8 mouse cellular contexts compared by ENCODE assay signal in the genomic region with DNA sequence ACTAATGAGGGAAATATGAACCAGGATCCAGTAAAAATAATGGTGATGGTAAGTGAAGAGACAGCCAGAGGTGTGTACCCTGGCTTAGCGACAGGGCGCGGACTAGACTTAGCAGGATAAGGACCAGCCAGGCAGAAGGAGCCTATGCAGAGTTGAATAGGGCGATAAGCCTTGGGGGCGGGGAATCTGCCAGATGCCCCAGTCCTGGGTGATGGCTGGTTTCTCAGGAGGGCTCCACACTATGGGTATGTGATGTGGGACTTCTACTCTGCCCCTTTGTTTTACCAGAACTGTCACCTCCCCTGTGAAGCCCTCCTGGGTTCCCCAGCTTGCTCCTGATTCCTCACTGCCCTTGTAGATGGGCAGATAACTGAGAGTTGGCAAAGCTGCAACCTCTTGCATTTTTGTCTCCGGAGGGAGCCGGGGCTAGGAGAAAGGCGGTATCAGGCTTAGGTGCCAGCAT. TPM values are rescaled to one million over a fixed set of nuclear protein-coding genes. Genes with fewer than 3 reads are reported as not detected.
DNase-seq lines count a peak whose midpoint lies in the region; ATAC-seq lines count a peak whose summit lies in the region.

No protein-coding gene starts in this region.

- H3K4me3 ChIP-seq in heart, embryonic 13.5 days: no peak overlapping the region
- H3K4me3 ChIP-seq in intestine, embryonic 16.5 days (ENCODE audit: low read length): no peak overlapping the region
- H3K4me3 ChIP-seq in midbrain, embryonic 15.5 days: no peak overlapping the region

- peak overlapping the region; percentile 46 for H3K4me2 ChIP-seq in heart, embryonic 13.5 days
- H3K4me2 ChIP-seq in intestine, embryonic 16.5 days (ENCODE audit: low read depth, low read length): no peak overlapping the region; the same call in 1 of the 2 replicates
- no peak overlapping the region for H3K4me2 ChIP-seq in midbrain, embryonic 15.5 days

- no peaks in the 10 kb centered on the region for H3K9me3 ChIP-seq in heart, embryonic 13.5 days
- no peaks in the 10 kb centered on the region for H3K9me3 ChIP-seq in intestine, embryonic 16.5 days (ENCODE audit: control insufficient read depth, low read length)
- no peaks in the 10 kb centered on the region for H3K9me3 ChIP-seq in midbrain, embryonic 15.5 days

- H3K27ac ChIP-seq in heart, embryonic 13.5 days (replicated peaks): no peak overlapping the region
- no peak overlapping the region for H3K27ac ChIP-seq in intestine, embryonic 16.5 days (ENCODE audit: low read length)
- 0 out of 2 replicates have a peak overlapping the region, but pooled peaks have one; percentile 39 for H3K27ac ChIP-seq in midbrain, embryonic 15.5 days

- H3K9ac ChIP-seq in heart, embryonic 13.5 days: peak overlapping the region; percentile 51; the same call in 1 of the 2 replicates
- H3K9ac ChIP-seq in intestine, embryonic 16.5 days (ENCODE audit: low read depth, low read length): no peak overlapping the region
- no peak overlapping the region for H3K9ac ChIP-seq in midbrain, embryonic 15.5 days

- no peak for DNase-seq in heart, postnatal 4 days
- DNase-seq in MN1 (ENCODE audit: low spot score): peak; percentile 67
- no peak for DNase-seq in gastrocnemius, adult 18-20 months (ENCODE audit: low spot score)
- no peak for DNase-seq in embryo, embryonic 11 days

- peaks cover 64% of the 10 kb centered on the region for H3K27me3 ChIP-seq in heart, embryonic 13.5 days (replicated peaks)
- H3K27me3 ChIP-seq in intestine, embryonic 16.5 days (replicated peaks; ENCODE audit: control insufficient read depth, insufficient read depth, low read length): no peaks in the 10 kb centered on the region
- no peaks in the 10 kb centered on the region for H3K27me3 ChIP-seq in midbrain, embryonic 15.5 days (replicated peaks)

- 18% methylated on average over 8 of the region's 8 CpGs for WGBS in heart, embryonic 13.5 days
- 45% methylated on average over 8 of the region's 8 CpGs for WGBS in intestine, embryonic 16.5 days
- WGBS in midbrain, embryonic 15.5 days: 24% methylated on average over 8 of the region's 8 CpGs

- H3K4me1 ChIP-seq in heart, embryonic 13.5 days: peaks cover 34% of the 10 kb centered on the region
- peaks cover 25% of the 10 kb centered on the region; the same call in 1 of the 2 replicates for H3K4me1 ChIP-seq in intestine, embryonic 16.5 days (ENCODE audit: control insufficient read depth, insufficient read depth, low read length)
- H3K4me1 ChIP-seq in midbrain, embryonic 15.5 days: peaks cover 37% of the 10 kb centered on the region

- no peak for ATAC-seq in heart, embryonic 13.5 days (ENCODE audit: extremely low read depth, insufficient number of reproducible peaks, low FRiP score, low TSS enrichment)
- peak; percentile 47 for ATAC-seq in intestine, embryonic 16.5 days
- ATAC-seq in midbrain, embryonic 15.5 days (replicated peaks): peak; percentile 40; the same call in 1 of the 2 replicates
- no peak for ATAC-seq in inflammation-experienced regulatory T-cells, adult 6 months

- H3K36me3 ChIP-seq in heart, embryonic 13.5 days: no peaks in the 10 kb centered on the region
- H3K36me3 ChIP-seq in intestine, embryonic 16.5 days (ENCODE audit: control insufficient read depth, insufficient read depth, low read length): no peaks in the 10 kb centered on the region
- H3K36me3 ChIP-seq in midbrain, embryonic 15.5 days (replicated peaks): no peaks in the 10 kb centered on the region

RNA-seq across cellular contexts. Expression of a gene that starts 6.4 kb away (rescaled TPM):
- 603 and 677 TPM in 2 replicates for polyA plus RNA-seq in heart, embryonic 13.5 days (2015; fragmentation: Nextera tagmentation; extraction: Ambion mirVana)
- total RNA-seq in heart, postnatal 4 days (2021): 100 to 1,000 TPM; 591 to 607 TPM
- 1,018 and 1,133 TPM in 2 replicates for polyA plus RNA-seq in intestine, embryonic 16.5 days (2015; fragmentation: Nextera tagmentation; extraction: Ambion mirVana)
- polyA plus RNA-seq in midbrain, embryonic 15.5 days (2015; fragmentation: Nextera tagmentation; extraction: Ambion mirVana): 522 and 525 TPM in 2 replicates
- 10 to 100 TPM; 37.2 to 48.3 TPM for total RNA-seq in gastrocnemius, adult 18-20 months (2021)
- 1,000 to 10,000 TPM; 2,844 to 4,969 (median 3,861) TPM for polyA plus RNA-seq in inflammation-experienced regulatory T-cells, adult 6 months (2017; shearing (Covaris generic))

RNA-seq across cellular contexts. Expression of a gene that starts 6.9 kb away (rescaled TPM):
- 27.3 and 30.7 TPM in 2 replicates for polyA plus RNA-seq in heart, embryonic 13.5 days (2015; fragmentation: Nextera tagmentation; extraction: Ambion mirVana)
- total RNA-seq in heart, postnatal 4 days (2021): 10 to 100 TPM; 73.4 to 86.0 TPM
- 15.2 and 16.0 TPM in 2 replicates for polyA plus RNA-seq in intestine, embryonic 16.5 days (2015; fragmentation: Nextera tagmentation; extraction: Ambion mirVana)
- polyA plus RNA-seq in midbrain, embryonic 15.5 days (2015; fragmentation: Nextera tagmentation; extraction: Ambion mirVana): 61.4 and 62.1 TPM in 2 replicates
- total RNA-seq in gastrocnemius, adult 18-20 months (2021): 10 to 100 TPM; 54.8 to 60.6 TPM
- 1 to 10 TPM in 1 of 3 experiments, under 1 TPM in 1, not detected in 1; 0.77 to 1.7 TPM for polyA plus RNA-seq in inflammation-experienced regulatory T-cells, adult 6 months (2017; shearing (Covaris generic))

RNA-seq across cellular contexts. Expression of a gene that starts 34.9 kb away (rescaled TPM):
- 29.4 and 31.1 TPM in 2 replicates for polyA plus RNA-seq in heart, embryonic 13.5 days (2015; fragmentation: Nextera tagmentation; extraction: Ambion mirVana)
- 10 to 100 TPM; 36.5 to 37.0 TPM for total RNA-seq in heart, postnatal 4 days (2021)
- polyA plus RNA-seq in intestine, embryonic 16.5 days (2015; fragmentation: Nextera tagmentation; extraction: Ambion mirVana): 28.2 and 29.6 TPM in 2 replicates
- 42.5 and 43.5 TPM in 2 replicates for polyA plus RNA-seq in midbrain, embryonic 15.5 days (2015; fragmentation: Nextera tagmentation; extraction: Ambion mirVana)
- 10 to 100 TPM; 11.0 to 12.5 TPM for total RNA-seq in gastrocnemius, adult 18-20 months (2021)
- 10 to 100 TPM; 12.2 to 15.9 (median 12.3) TPM for polyA plus RNA-seq in inflammation-experienced regulatory T-cells, adult 6 months (2017; shearing (Covaris generic))

Comparison
In these comparisons a context has a peak if more than half of its experiments do, and no peak if none do; other contexts are left out.
1. ATAC-seq: peak in intestine, embryonic 16.5 days (single experiment) and midbrain, embryonic 15.5 days (single experiment); none in heart, embryonic 13.5 days (single experiment) and inflammation-experienced regulatory T-cells, adult 6 months (single experiment).